Mouse (Mus musculus): ENCODE results near the gene Calml3.

DNA sequence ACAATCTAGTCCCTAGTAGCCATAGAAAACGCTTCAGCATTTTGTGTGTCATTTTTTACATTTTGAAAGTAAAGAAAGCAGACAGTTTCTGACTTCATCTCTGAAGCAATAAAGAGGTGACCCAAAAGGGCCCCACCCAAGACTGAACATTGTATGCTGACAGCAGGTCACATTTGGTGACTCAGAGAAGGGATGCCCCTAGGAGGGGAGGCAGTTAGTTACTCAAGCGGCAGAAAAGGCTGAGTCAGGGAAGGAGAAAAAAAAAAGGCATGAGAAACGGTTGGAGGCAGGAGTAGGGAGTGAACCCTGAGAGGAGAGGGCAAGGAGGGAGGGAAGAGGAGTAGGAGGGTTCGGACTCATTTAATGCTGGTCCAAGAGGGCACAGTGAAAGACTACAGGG, 18.0 kb upstream of the Calml3 start:
- no peak for TF ChIP-seq CTCF (IDR thresholded peaks at IDR 0.05; ENCODE audit: control insufficient read depth, insufficient read depth, insufficient read length)
- no peak for TF ChIP-seq MAX (IDR thresholded peaks at IDR 0.05)
- no peak for TF ChIP-seq MYOG (IDR thresholded peaks at IDR 0.05; ENCODE audit: control insufficient read depth, extremely low read depth, insufficient read length)
- peak; percentile 4 for TF ChIP-seq CEBPB (IDR thresholded peaks at IDR 0.05; ENCODE audit: low read depth)
- no peak for TF ChIP-seq USF1 (IDR thresholded peaks at IDR 0.05; ENCODE audit: low read depth)
- no peak for TF ChIP-seq MYOD1 (IDR thresholded peaks at IDR 0.05; ENCODE audit: control insufficient read depth, insufficient read length, low read depth)
